Mouse (Mus musculus): ENCODE data around the gene Alg5. TPM values are rescaled to one million over a fixed set of nuclear protein-coding genes. Genes with fewer than 3 reads are reported as not detected.
A peak's percentile ranks its signal among the peaks of the same experiment; 100 is the strongest.

Gene Alg5
- total RNA-seq, 2 experiments from 2014 or later = 17.4 to 17.6 TPM

- intact Hi-C loops (cut with DNase I) = no loop called here
- DNase-seq = no peak
Observed at GRCm38 (mm10) chr3:54775989-54776631, 40.8 kb downstream of the Alg5 start.

GRCm38 (mm10) chr3:54790601-54791000 is 55.3 kb downstream of the Alg5 start:
- no peak for DNase-seq
- intact Hi-C loops (cut with DNase I) = no loop called here

- DNase-seq = no peak
- intact Hi-C loops (cut with DNase I) = no loop called here
Observed at GRCm38 (mm10) chr3:54791822-54792677, 56.7 kb downstream of the Alg5 start.

GRCm38 (mm10) chr3:54793762-54794161 is 58.4 kb downstream of the Alg5 start:
- intact Hi-C loops (cut with DNase I) = no loop called here

GRCm38 (mm10) chr3:54795379-54795778 is 60.0 kb downstream of the Alg5 start:
- intact Hi-C loops (cut with DNase I) = no loop called here
- no peak for DNase-seq

More at GRCm38 (mm10) chr3:54793762-54794161, 58.4 kb downstream of the Alg5 start:
- DNase-seq = no peak

GRCm38 (mm10) chr3:54795806-54796205 is 60.5 kb downstream of the Alg5 start:
- DNase-seq = peak in 1 of 2 experiments; percentile 37
- intact Hi-C loops (cut with DNase I) = loop anchor here (2.0 kb wide), 1 partner anchor 61 kb away; the partner anchor contains the start of genes Alg5 and Exosc8

GRCm38 (mm10) chr3:54797211-54797610 is 61.9 kb downstream of the Alg5 start:
- peak; percentile 56 to 68 for DNase-seq
- intact Hi-C loops (cut with DNase I) = loop anchor here (2.0 kb wide), 1 partner anchor 62 kb away; the partner anchor contains the start of genes Alg5 and Exosc8

Other genes starting within 250 kb of the Alg5 start
- gene Supt20, start 42.7 kb upstream of the Alg5 start, total RNA-seq (2021) = 10 to 100 TPM; 35.1 to 41.8 TPM
- not detected for gene Gm21958, start 21.2 kb upstream of the Alg5 start, total RNA-seq (2021)
- 10 to 100 TPM; 22.6 to 24.8 TPM for gene Exosc8, start 146 bp upstream of the Alg5 start, total RNA-seq (2021)
- 1 to 10 TPM; 1.3 to 2.0 TPM for gene Smad9, start 20.0 kb downstream of the Alg5 start, total RNA-seq (2021)
- gene Rfxap, start 72.3 kb downstream of the Alg5 start, total RNA-seq (2021) = 10 to 100 TPM; 27.5 to 34.8 TPM
- under 1 TPM; 0.14 to 0.35 TPM for gene Sertm1, start 180.3 kb downstream of the Alg5 start, total RNA-seq (2021)

Measured in heart, postnatal 10 days (tissue).